Mouse (Mus musculus): Measurements from ENCODE around the gene Skil.
A peak's percentile ranks its signal among the peaks of the same experiment; 100 is the strongest.

The Skil gene

GRCm38 (mm10) chr3:31085000-31085399 is 9.9 kb upstream of the Skil start:
- DNase-seq: no peak

GRCm38 (mm10) chr3:31088789-31089775 is 5.8 kb upstream of the Skil start:
- no peak for DNase-seq

DNA sequence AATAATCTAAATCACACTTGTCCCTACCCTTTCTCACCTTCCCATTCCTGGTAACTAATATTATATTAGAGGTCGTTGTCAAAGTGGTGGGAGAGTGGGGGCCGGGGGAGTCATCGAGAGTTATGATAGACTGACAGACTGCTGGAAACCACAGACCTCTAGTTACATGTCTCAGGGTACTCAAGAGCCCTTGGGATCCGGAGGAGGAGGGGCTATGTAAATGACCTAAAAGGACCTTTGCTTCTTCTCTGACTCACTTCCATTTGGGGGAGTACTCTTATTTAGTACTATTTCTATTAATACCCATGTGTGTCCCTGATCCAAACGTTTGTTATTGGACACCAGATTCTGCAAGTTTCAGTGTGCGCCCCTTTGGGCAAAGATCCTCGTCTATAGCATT is 4.9 kb upstream of the Skil start:
- DNase-seq: no peak

DNA sequence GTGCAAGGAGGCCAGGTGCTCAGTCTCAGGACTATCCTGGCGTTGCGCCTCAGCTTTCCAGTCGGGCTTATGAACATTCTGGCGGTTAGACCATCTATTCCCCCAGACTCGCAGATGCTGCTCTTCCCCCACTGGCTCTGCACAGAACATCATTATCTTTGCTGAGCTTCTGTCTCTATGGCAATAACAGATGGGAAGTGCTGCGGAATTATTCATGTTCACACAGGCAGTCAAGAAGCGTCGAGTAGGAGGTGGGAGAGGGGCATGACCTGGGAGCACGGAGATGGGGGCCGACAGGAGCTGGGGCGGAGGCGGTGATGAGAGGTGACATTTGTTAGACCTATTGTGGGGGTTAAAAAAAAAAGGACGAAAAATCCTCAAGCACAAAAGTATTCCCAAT is 1.7 kb upstream of the Skil start:
- no peak for DNase-seq

DNA sequence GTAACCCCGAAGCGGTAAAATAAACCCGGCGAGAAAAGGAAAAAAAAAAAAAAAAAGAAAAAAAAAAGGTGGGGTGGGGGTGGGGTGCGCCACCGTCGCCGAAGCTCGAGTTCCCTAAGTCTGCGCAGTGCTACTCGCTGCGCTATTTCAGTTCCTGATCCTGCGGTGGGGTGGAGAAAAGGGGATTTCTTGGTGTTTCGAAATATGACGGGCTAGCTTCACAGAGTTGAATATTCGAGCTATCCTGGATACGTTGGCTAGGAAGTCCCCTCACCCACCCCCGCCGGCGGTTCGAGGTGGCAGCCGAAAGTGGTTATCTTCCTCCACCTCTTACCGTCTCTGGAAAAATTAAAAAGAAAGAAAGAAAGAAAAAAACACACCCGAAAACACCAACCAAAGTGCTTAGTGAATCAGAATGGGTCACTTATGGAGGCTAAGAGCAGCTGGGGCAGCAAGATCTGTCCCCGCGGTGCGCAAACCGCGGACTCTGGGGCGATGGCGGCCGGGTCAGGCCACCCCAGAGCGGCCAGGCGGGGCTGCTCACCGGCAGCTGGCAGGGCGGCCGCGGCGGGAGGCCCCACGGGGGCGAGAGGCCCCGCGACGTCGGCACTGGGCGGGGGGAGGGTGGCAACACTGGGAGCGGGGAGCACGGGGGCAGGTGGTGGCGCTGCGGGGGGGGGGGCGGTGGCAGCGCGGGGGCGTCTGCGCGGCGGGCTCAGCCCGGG is 1.1 kb upstream of the Skil start:
- peak; percentile 72 for DNase-seq

- DNase-seq: no peak
Observed at GRCm38 (mm10) chr3:31095179-31095490, 277 bp downstream of the Skil start.

DNA sequence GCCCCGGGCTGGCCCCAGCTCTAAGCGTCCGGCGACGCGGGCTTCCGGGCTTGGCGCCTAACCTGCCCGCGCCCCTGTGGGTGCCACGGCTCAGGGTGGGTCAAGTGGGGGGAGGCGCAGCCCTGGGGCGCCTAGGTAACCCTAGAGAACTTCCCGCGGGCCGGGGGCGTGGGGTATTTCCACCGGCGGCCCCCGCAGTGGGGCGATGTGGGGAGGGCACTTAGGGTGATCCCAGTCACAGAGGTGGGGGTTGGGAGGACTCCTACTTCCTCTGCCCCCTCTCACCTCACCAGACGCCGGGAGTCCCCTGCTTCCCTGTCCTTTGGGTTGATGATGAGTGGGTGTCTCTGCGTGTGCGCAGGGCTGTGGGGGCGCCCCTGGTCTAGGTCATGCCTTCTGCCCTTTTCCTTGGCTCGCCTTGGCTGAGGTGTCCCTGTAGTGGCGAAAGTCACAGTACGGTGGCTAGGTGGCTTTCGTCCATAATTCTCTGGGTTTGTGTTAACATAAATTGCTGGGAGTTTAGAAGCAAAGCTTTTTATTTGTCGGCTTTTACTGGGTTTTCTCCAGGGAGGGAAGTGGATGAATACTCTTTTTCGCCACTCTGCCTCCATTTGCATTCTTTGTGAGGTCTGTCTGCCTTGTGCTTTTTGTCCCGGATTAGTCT is 765 bp downstream of the Skil start:
- DNase-seq: peak; percentile 58

- no peak for DNase-seq
Observed at GRCm38 (mm10) chr3:31096155-31097101, 1.6 kb downstream of the Skil start.

- DNase-seq: no peak
Observed at GRCm38 (mm10) chr3:31097102-31097720, 2.4 kb downstream of the Skil start.

- no peak for DNase-seq
Observed at GRCm38 (mm10) chr3:31097976-31098375, 3.1 kb downstream of the Skil start.

DNA sequence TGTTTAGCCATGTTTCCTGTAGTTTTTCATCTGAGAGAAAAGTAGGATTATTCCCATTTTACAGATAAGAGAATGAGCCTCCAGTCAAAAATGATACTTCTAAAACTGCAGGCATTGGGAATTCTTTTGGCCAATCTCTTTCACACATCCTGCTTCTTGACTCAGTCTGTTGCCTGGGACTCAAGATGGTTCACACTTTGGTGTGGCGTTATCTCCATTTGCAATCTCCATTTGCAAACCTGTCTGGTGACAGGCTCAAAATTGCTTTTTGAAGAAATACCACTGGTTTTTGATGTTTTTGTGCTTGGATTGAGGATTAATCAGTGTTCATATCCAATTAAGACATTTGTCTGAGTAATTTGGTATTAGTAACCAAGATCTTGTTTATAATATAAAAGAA is 3.7 kb downstream of the Skil start:
- DNase-seq: no peak

GRCm38 (mm10) chr3:31100026-31100425 is 5.2 kb downstream of the Skil start:
- DNase-seq: no peak

DNA sequence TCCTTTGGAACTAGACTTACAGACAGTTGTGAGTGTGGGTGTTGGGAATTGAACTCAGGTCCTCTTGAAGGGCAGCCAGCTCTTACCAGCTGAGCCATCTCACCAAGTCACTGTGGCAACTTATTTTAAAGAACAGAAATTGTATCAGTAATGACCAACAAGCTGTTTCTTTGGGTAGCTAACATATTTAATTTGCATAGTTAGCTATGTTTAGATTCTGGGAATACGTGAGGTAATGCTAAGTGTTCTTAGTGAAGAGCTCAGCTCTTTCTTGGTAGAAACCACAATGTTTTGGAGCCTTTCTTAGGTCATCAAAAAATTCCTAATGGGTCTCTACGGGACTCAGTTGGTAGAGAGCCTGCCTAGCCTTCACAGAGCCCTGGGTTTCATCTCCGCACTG is 5.9 kb downstream of the Skil start:
- no peak for DNase-seq

DNA sequence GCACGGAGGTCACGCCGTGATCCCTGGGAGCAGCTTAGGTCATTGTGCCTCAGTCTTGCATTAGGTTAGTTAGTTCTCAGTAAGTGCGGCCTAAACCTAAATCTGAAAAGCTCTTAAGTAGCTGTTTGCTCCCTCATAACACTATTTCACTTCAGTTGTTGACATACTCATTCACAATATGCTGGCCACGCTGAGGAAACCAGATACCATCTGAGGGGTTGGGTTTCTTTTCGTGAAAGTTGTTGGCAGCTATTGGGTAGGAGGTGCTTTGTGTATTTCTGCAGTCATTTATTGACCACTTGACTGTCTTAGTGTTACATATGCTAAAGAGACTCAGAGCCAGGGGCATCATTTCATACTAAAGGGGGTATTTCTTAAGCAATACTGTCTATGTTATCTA is 10.1 kb downstream of the Skil start:
- DNase-seq: no peak

- no peak for DNase-seq
Observed at GRCm38 (mm10) chr3:31106597-31106996, 11.7 kb downstream of the Skil start.

DNA sequence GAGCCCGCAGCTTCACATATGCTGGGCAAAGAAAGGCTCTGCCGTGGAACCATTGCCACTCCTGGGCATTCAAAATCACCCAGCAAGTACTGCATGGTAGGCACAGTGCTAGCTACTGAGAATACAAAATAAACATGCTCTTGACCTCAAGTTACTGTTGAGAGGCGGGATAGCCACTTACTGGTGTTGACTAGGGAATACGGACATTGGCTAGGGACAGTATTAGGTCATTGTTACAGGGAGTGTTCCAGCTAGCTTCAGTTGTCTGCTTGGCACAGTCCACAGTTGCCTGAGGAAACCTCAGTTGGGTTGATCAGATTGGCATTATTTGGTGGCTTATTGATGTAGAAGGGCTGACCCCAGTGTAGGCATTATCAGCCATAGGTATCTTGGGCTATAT is 12.8 kb downstream of the Skil start:
- DNase-seq: peak; percentile 27

GRCm38 (mm10) chr3:31109108-31109507 is 14.2 kb downstream of the Skil start:
- no peak for DNase-seq

DNA sequence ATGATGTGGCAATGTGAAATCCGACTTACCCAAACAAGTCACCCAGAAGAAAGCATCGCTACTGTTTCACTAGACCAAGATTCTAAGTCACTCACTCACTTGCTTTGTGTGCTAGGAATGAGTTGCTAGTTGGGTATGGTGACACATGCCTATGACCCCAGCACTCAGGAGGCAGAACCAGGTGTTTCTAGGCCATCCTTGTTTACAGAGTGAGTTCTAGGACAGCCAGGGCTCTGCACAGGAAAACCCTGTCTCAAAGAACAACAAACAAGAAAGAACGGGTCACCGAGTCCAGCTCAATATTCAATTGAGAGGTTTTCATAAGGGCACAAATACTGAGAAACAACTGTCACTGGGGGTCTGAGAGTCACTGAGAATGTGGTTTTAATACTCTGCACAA is 28.2 kb downstream of the Skil start:
- no peak for DNase-seq

- DNase-seq: no peak
Observed at GRCm38 (mm10) chr3:31126303-31126702, 31.4 kb downstream of the Skil start.

GRCm38 (mm10) chr3:31126848-31127247 is 32.0 kb downstream of the Skil start:
- DNase-seq: no peak

DNA sequence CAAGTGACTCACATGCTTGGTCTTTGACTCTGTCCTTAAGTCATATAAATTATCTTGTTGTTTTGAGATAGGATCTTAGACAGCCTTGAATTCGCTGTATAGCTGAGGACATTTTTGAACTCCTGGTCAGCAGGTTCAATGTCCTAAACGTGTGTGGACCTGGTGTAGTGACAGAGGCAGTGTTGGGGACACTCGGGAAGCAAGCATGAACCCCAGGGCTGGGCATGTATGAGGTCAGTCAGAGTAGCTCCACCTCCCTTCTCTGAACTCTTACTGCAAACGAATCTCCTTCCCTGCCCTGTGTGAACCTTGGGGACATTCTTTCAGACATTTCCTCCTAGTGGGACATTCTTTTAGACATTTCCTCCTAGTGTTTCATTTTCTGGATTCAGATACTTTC is 34.9 kb downstream of the Skil start:
- no peak for DNase-seq

- no peak for DNase-seq
Observed at GRCm38 (mm10) chr3:31133664-31134063, 38.8 kb downstream of the Skil start.

Data from lung, postnatal 14 days (tissue).